Mouse (Mus musculus) gastrocnemius, adult 2 months (tissue): ENCODE measurements around the gene Dpp10. TPM values are rescaled to one million over a fixed set of nuclear protein-coding genes. Genes with fewer than 3 reads are reported as not detected.

Experiments
- DNase-seq: peaks from one replicate; pipeline ENCODE4 v3.0.0; 2022
- H3K27ac ChIP-seq: fragments of 200-600 bp; 2 replicates; pipeline ENCODE4 v1.8.1; 2022; ENCODE audit warnings: mild to moderate bottlenecking
- H3K4me3 ChIP-seq: fragments of 200-600 bp; 2 replicates; pipeline ENCODE4 v1.8.1; 2022; ENCODE audit warnings: mild to moderate bottlenecking, moderate library complexity
- CTCF ChIP-seq: fragments of 200-600 bp; IDR thresholded peaks from 2 replicates; pipeline ENCODE4 v1.8.1; 2022; ENCODE audit warnings: antibody characterized with exemption, mild to moderate bottlenecking, moderate library complexity
- intact Hi-C: fragments of 180-260 bp; cut with DNase I; formaldehyde crosslinking; loops from one replicate; pipeline ENCODE4 v1.15.1; 2025
- long read RNA-seq, 2 experiments: library from polyadenylated mRNA; stranded (forward); transcript quantifications; one replicate each; pipeline ENCODE4 v2.0.0; 2021
- total RNA-seq, 2 experiments: library from RNA; stranded (reverse); gene quantifications; 2 replicates each; pipeline ENCODE4 v1.2.3; 2021

Gene Dpp10
- under 1 TPM in 1 of 2 experiments, not detected in 1; 0.36 TPM for total RNA-seq
- long read RNA-seq, experiment 1 = 0 reads
- long read RNA-seq, experiment 2 = 0 reads

GRCm38 (mm10) chr1:124044925-124045640 is at the start of gene Dpp10:
Gene Dpp10 (minus strand): TSS chr1:124045559.
- intact Hi-C loops = no loop called here
- no peak within 1 kb of the TSS for H3K27ac ChIP-seq
- H3K4me3 ChIP-seq = peak within 1 kb of the TSS; percentile 57
- peak; percentile 14 for DNase-seq
- no peak for TF ChIP-seq CTCF

DNA sequence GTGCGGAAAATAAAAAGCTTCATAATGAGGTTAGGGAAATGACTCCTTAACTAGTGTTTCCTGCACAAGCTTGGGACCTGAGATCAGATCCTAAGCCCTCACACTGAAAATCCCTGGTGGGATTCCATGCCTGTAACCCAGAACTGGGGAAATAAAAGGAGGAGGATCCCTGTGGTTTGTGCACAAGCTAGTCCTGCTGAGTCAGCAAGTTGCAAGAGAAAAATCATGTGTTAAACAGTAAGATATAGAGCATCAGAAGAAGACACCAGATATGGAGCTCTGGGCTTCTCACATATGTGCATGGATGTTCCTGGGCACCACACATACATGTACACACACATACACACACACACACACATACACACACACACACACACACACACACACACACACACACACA is 3.2 kb upstream of the Dpp10 start:
- intact Hi-C loops = no loop called here
- DNase-seq = no peak
- Histone ChIP-seq H3K4me3 (no peak overlapping the region), H3K27ac (no peak overlapping the region)
- no peak for TF ChIP-seq CTCF

DNA sequence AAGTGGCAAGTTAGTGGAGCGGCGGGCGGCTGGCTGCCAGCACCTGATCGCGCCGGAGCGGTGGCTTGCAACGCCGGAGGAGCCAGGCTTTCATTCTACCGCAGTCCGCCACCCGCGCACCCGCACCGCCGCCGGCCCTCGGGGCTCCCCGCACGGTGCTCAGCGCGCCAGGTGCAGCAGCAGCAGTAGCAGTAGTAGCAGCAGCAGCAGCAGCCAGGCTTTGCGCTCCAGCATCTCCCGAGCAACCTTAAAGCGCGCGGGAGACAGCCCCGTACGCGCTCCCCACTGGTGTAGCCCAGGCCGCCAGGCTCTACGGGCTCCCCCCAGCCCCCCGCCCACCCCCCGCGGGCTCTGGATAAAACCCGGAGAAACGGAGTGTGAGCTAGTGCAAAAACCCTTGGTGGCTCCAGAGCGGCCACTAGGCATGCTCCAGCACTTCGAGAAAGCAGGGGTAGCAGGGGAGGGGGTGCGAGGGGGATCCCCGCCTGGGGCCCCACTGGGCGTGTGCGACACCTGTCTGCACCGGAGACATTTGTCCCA is 472 bp upstream of the Dpp10 start:
- H3K27ac ChIP-seq = no peak overlapping the region

DNA sequence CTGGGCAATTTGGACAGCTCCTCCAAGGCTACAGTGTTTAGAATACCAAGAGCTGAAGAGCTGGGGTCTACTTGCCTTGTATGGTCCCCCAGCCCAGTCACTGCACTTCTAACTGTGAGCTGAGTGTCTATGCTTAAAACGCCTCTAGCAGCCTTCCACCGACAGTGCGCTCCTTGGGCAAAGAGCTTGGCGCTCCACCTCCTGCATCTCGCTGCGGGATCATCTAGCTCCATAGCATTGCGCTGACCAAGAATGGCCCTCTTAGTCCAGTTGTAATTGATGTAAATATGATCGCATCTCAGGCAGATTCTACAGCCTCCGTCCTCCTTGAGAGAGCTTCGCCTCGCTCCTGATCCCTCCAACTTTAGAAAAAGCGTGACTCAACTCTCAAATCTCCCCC is 1.2 kb downstream of the Dpp10 start:
- TF ChIP-seq CTCF = no peak
- no peak for DNase-seq
- Histone ChIP-seq H3K27ac (no peak overlapping the region), H3K4me3 (no peak overlapping the region)
- intact Hi-C loops = no loop called here

More for the DNA sequence above, 472 bp upstream of the Dpp10 start:
- intact Hi-C loops = no loop called here
- H3K4me3 ChIP-seq = peak overlapping the region; percentile 57
- TF ChIP-seq CTCF = no peak
- DNase-seq = no peak

- H3K4me3 ChIP-seq = no peak overlapping the region
- intact Hi-C loops = no loop called here
- no peak overlapping the region for H3K27ac ChIP-seq
- TF ChIP-seq CTCF = no peak
- DNase-seq = no peak
Measured at GRCm38 (mm10) chr1:124043421-124043820, 1.9 kb downstream of the Dpp10 start.

DNA sequence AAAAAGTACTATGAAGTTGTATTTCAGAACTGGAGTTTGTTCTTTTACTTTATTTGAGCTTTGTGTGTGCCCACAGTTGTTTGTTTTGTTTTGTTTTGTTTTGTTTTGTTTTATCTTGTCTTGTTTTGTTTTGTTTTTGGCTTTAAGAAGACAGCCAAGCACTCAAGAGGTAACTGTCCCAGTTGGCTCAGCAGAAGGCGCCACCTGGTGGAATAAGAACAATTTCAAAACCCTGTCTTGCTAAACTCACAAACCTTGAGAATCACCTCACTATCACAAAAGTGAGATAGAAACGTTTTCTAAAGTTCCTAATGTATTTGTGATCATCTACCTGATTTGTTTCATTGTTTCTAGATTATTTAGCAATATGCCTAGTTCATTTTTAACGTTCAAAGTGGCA is 3.8 kb downstream of the Dpp10 start:
- Histone ChIP-seq H3K4me3 (no peak overlapping the region), H3K27ac (no peak overlapping the region)
- peak; percentile 45 for TF ChIP-seq CTCF
- no peak for DNase-seq
- intact Hi-C loops = no loop called here

DNA sequence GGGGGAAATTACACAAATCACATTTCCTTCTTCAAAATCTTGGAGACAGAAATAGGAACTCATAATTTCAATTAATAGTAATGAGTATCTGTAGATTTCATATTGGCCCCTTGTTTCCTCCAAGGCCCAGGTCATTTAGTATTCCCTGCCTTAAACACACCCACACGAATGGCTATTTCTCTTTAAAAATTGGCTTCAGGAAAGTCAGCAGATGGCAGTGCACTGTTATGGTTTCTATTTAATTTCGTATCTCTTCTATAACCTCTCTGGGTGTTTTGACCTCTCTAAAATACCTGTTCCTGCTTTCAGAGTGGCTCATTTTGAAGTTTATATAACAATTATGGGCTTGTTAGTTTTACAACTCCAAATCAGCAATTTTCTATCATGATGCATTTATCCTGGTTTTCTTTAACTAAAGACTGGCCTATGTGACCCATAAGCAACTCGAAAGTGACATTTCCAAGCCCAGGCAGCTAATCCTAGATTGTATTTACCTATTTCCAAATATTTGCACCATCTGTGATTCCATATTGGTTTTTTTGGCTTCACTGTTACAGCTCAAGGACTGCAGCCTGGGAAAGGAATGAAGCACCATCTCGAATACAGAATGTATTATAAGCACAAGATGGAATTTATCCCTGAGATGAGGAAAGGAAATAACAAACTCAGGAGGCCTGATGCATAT is 9.9 kb downstream of the Dpp10 start:
- Histone ChIP-seq H3K4me3 (no peak overlapping the region), H3K27ac (no peak overlapping the region)
- intact Hi-C loops = no loop called here
- TF ChIP-seq CTCF = no peak
- DNase-seq = no peak

- Histone ChIP-seq H3K4me3 (no peak overlapping the region), H3K27ac (no peak overlapping the region)
- no peak for DNase-seq
- no peak for TF ChIP-seq CTCF
- intact Hi-C loops = no loop called here
Measured at GRCm38 (mm10) chr1:124032677-124033076, 12.7 kb downstream of the Dpp10 start.

- intact Hi-C loops = no loop called here
- Histone ChIP-seq H3K4me3 (no peak overlapping the region), H3K27ac (no peak overlapping the region)
- DNase-seq = no peak
- no peak for TF ChIP-seq CTCF
Measured at GRCm38 (mm10) chr1:124031968-124032367, 13.4 kb downstream of the Dpp10 start.

DNA sequence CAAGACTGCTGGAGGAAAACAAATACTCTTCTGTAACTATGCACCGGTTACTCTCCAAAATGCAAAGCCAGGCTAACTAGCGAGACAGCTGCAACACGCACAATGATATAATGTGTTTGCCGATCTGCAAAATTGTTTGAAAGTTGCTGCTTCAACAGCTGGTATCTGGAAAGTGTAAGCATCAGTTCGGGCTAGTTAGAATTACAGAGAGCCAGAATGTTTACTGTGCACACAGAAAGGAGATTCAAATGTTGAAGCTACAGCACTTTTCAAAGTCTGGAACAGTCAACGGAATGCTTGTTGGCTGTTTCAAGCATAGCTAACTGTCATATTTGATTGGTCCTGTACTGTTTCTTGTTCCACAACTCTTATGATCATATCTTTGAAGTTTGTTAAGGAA is 42.6 kb downstream of the Dpp10 start:
- DNase-seq = no peak
- no peak for TF ChIP-seq CTCF
- Histone ChIP-seq H3K4me3 (no peak overlapping the region), H3K27ac (no peak overlapping the region)
- intact Hi-C loops = no loop called here

DNA sequence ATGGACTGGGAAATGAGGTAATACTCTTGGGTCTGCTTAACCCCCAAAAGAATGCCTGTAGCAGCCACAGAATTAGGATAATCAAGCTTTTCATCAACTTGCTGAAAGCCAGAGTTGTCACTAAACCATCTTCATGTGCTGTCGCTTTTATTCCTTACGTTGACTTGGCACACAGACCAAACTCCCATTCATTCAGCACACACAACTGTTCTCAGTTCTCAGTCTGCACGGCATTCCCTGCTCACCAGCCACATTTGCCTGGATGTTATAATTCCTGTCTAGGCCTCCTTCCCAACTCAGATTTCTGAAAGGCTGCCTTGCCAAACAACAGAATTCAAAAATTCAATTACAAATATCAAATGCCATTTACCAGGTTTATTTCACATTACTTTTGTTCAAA is 49.6 kb downstream of the Dpp10 start:
- no peak for DNase-seq
- Histone ChIP-seq H3K27ac (no peak overlapping the region), H3K4me3 (no peak overlapping the region)
- TF ChIP-seq CTCF = no peak
- intact Hi-C loops = no loop called here

- no peak overlapping the region for H3K27ac ChIP-seq
- DNase-seq = no peak
- intact Hi-C loops = no loop called here
- no peak overlapping the region for H3K4me3 ChIP-seq
- no peak for TF ChIP-seq CTCF
Measured at GRCm38 (mm10) chr1:123985324-123986024, 59.9 kb downstream of the Dpp10 start.

- DNase-seq = no peak
- no peak overlapping the region for H3K27ac ChIP-seq
- no peak overlapping the region for H3K4me3 ChIP-seq
- TF ChIP-seq CTCF = no peak
- intact Hi-C loops = no loop called here
Measured at GRCm38 (mm10) chr1:123978597-123978996, 66.8 kb downstream of the Dpp10 start.
